Mouse (Mus musculus) c-Kit-positive CD71-positive TER-119-negative erythroid progenitor cells, embryonic 14.5 days (primary cell): ENCODE measurements around the gene 1700024G13Rik.
A peak's percentile ranks its signal among the peaks of the same experiment; 100 is the strongest.
"Not testable (repeated sequence)": the region's sequence is repeated elsewhere in the genome, so short reads cannot be mapped to it uniquely, and the experiment has no call there.

Experiments
- DNase-seq: peaks from one replicate; pipeline ENCODE4 v3.0.0-alpha.2; 2013; ENCODE audit warnings: low read depth

The 1700024G13Rik gene

GRCm38 (mm10) chr14:32388196-32388595, at the start of gene 1700024G13Rik:
Gene 1700024G13Rik, minus strand, starts transcription at chr14:32388391.
- DNase-seq = peak; percentile 13

GRCm38 (mm10) chr14:32437352-32437793, 49.2 kb upstream of the 1700024G13Rik start:
- DNase-seq = no peak

- DNase-seq = no peak
Measured at GRCm38 (mm10) chr14:32429030-32429602, 40.9 kb upstream of the 1700024G13Rik start.

GRCm38 (mm10) chr14:32423946-32424345, 35.8 kb upstream of the 1700024G13Rik start:
- no peak for DNase-seq

GRCm38 (mm10) chr14:32418747-32419146, 30.6 kb upstream of the 1700024G13Rik start:
- DNase-seq = no peak

- DNase-seq = no peak
Measured at GRCm38 (mm10) chr14:32412075-32412474, 23.9 kb upstream of the 1700024G13Rik start.

- DNase-seq = no peak
Measured at GRCm38 (mm10) chr14:32410084-32410483, 21.9 kb upstream of the 1700024G13Rik start.

- not testable (repeated sequence) for DNase-seq
Measured at GRCm38 (mm10) chr14:32405399-32405798, 17.2 kb upstream of the 1700024G13Rik start.

GRCm38 (mm10) chr14:32381619-32382018, 6.6 kb downstream of the 1700024G13Rik start:
- no peak for DNase-seq

- DNase-seq = no peak
Measured at GRCm38 (mm10) chr14:32381066-32381465, 7.1 kb downstream of the 1700024G13Rik start.

- no peak for DNase-seq
Measured at GRCm38 (mm10) chr14:32380099-32380480, 8.1 kb downstream of the 1700024G13Rik start.

- DNase-seq = no peak
Measured at GRCm38 (mm10) chr14:32379395-32380098, 8.6 kb downstream of the 1700024G13Rik start.

GRCm38 (mm10) chr14:32372510-32372909, 15.7 kb downstream of the 1700024G13Rik start:
- DNase-seq = no peak

GRCm38 (mm10) chr14:32369756-32370155, 18.4 kb downstream of the 1700024G13Rik start:
- DNase-seq = no peak

- DNase-seq = no peak
Measured at GRCm38 (mm10) chr14:32364359-32364758, 23.8 kb downstream of the 1700024G13Rik start.

- peak; percentile 3 for DNase-seq
Measured at GRCm38 (mm10) chr14:32351181-32351920, 36.8 kb downstream of the 1700024G13Rik start.

GRCm38 (mm10) chr14:32347307-32347706, 40.9 kb downstream of the 1700024G13Rik start:
- DNase-seq = no peak

GRCm38 (mm10) chr14:32344694-32345093, 43.5 kb downstream of the 1700024G13Rik start:
- DNase-seq = no peak

GRCm38 (mm10) chr14:32344176-32344575, 44.0 kb downstream of the 1700024G13Rik start:
- no peak for DNase-seq

GRCm38 (mm10) chr14:32341823-32342222, 46.4 kb downstream of the 1700024G13Rik start:
- no peak for DNase-seq

- DNase-seq = no peak
Measured at GRCm38 (mm10) chr14:32336547-32336946, 51.6 kb downstream of the 1700024G13Rik start.

- DNase-seq = no peak
Measured at GRCm38 (mm10) chr14:32336021-32336420, 52.2 kb downstream of the 1700024G13Rik start.
